Mouse (Mus musculus) hematopoietic stem cell, adult 5-6 weeks (primary cell): ENCODE results near the gene Grip1. TPM values are rescaled to one million over a fixed set of nuclear protein-coding genes. Genes with fewer than 3 reads are reported as not detected.

Source experiments
- ATAC-seq, 2 experiments: fragments of 125-278 bp in 1 of 2; replicated peaks in 1 of 2; 2 replicates each; pipeline ENCODE4 v1.8.0; 2016 to 2017; ENCODE audit warnings: inconsistent platforms in 2 of 2, mild to moderate bottlenecking in 2 of 2, moderate number of reproducible peaks in 2 of 2, low read depth in 1 of 2, moderate TSS enrichment in 1 of 2; ENCODE audit not compliant: low FRiP score in 2 of 2, poor library complexity in 2 of 2, severe bottlenecking in 2 of 2, insufficient read depth in 1 of 2, low TSS enrichment in 1 of 2
- total RNA-seq: library from RNA; stranded (forward); fragments of 172-1452, 232-1000 nt; gene quantifications from 2 replicates; pipeline ENCODE4 v1.2.3, GENCODE M21; 2017

The Grip1 gene
- total RNA-seq, 1 experiment from 2014 or later, result not detected

DNA sequence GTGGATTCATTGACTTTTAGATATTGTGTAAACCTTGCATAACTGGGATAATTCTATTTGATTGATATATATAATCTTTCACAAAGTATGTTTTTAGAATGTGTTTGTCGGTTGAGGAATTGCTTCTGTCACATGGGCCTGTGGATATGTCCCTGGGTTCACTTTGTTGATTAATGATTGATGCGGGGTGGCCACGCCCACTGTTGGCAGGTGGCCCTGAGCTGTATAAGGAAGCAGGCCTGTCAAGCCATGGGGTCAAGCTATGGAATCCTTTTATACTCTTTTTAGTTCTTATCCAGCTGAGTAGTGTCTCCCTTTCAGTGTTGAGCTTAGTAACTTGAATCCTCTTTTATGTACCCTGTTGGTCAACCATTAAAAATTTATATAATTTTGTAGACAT is 72.1 kb downstream of the Grip1 start:
- no peak for ATAC-seq

DNA sequence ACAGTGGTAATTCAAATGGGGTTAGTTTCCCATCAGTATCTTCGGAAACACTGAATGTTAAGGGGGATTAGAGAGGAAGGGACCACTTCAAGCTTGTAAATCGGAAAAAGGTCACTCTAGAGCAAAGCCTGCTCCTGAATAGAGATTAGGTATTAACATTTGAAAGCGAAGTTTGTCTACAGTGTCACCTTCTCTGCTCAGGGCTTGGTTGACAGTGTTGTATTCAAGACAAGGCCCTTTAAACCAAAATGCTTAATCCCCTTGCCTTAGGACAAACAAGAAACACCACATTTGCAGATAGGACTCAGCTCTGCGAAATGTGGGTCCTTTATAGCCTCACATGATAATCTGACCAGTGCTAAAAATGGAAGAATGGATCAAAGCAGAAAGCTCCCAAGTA is 81.2 kb downstream of the Grip1 start:
- no peak for ATAC-seq

DNA sequence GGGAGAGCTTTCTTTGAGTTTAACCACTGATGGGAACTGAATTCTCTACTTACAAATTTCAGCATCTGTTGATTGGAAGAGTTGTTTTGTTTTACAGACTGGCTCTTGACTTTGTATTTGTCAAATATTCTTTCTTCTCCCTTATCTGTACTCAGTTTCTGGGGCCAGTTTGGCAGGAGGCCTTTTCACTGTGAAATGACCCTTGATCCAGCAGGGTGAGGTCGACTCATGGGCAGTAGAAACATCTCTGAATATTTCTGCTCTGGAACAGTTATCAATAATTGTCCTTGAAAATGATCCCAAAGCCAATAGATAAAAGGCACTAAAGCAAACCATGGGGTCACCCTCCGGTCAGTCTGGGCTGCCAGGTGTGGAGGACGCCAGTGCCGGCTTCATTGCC is 88.0 kb downstream of the Grip1 start:
- no peak for ATAC-seq

DNA sequence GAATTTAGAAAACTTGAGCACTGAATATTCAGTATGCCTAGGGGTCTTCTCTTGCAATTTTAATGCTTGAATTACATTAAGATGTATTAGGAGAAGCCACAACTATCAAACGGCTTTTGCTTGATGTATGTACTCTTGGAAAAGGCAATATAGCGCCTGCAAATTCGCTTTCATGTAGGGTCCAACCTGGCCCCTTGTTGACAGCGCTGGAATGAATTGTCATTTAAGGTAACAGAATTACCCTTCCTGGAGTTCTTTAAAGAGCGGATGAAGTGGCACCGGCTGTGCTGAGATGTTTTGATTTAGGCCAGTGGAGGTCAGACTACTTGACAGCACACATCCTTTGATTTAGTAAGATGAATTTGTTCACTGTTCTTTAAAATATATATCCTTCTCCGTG is 90.1 kb downstream of the Grip1 start:
- ATAC-seq, result no peak

DNA sequence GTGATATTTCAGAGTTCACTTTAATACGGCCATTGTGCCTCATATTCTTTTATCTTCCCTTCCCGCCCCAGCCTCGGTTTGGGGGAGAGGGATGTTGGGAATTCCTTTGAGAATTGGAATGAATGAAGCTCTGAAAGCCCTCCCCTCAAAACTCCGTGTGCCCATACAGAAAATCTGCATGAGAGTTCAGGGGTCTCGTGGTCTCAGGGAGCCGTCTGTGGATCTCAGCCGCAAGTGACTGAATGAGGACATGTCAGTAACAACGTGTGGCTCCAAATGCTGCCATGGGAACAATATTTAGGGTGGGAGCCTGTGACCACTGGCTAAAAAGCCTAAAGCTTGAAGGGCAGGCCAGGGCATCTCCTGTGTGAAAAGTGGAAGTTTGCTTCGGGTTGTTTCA is 91.1 kb downstream of the Grip1 start:
- ATAC-seq, result no peak

DNA sequence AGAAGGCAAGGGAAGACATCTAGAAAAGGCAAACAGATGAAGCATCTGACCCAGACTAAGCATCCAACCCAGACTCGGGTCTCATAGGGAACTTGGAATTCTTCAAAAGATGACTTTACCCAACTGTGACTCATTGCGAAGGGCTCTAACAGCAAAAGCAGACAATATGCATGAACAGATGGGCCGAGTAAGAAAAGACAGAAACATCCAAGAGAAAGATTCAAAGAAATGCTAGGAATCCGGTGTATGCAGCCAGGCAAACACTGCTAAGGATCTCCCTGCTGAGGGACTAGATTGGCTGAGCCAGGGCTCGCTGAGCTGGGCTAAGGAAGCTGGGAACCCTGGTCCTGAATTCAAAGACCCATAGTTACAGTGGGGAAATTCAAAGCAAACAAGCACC is 94.2 kb downstream of the Grip1 start:
- no peak for ATAC-seq

DNA sequence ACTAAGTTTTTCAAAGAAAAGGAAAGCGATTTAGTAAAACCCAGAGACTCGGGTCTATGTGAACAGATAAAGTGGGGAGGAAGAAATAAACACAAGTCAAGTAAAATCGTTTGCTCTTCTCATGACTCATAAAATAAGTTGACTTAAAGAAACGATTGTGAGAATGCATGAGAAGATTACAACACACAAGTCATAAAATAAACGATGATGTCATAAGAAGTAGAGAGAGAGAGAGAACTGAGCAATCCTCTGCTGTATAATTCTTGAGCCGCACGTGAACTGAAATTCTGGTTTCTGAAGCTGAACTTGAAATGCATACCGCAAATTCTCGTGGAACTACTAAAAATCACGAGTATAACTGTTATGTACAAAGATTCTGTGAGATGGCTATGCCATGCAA is 95.1 kb downstream of the Grip1 start:
- no peak for ATAC-seq

DNA sequence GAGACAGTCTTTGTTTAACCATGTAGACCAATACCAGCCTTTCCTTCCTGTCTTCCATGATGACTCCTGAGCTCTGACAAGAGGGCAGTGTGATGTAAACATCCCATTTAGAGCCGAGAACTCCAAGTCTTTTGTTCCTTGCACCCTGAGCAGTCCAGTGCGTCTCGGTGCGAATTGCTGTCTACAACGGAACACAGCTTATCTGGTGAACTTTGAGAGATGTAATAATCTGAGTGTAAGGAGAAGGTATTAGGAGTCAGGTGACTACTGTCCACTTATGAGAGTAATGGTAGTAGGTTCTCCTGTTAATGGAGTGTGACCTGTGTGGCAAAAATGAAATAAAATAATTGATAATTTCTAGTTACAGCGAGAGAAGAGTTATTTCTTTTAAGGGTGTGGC is 97.0 kb downstream of the Grip1 start:
- no peak for ATAC-seq

DNA sequence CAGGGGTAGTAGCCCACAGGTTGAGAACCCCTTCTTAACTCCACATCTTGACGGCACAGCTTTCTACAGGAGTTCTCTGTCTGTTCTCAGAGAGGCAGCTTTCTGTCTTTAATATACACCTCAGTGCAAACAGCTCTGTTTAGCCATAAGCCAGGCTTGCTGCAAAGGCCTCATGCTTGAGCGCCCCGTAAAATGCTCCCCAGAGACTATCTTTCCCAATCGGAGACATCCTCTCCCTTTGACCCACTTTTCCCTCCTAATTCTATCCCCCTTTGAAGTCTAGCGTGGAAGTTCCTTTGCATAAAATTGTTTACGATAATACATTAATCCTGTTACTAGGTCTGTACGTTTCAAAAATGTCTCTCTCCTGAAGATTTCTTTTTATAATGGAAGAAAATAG is 102.7 kb downstream of the Grip1 start:
- no peak for ATAC-seq

DNA sequence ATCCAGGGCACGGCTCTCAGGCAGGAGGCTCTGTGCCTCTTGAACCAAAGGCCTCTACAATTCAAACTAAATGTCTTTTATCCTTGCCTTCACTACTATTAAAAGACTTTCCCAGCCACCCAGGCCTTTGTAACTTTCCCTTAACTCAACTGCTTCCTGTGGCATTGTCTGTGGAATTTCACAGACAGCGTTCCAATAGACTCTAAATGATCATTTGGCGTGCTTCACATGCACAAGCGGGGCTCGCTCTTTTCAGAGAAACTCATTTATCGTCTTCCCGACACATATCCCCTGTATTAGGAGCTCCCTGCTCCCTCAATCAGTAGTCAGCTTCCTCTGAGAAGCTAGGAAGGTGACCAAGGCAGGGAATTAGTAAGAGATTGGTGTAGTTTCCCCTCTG is 104.8 kb downstream of the Grip1 start:
- no peak for ATAC-seq

DNA sequence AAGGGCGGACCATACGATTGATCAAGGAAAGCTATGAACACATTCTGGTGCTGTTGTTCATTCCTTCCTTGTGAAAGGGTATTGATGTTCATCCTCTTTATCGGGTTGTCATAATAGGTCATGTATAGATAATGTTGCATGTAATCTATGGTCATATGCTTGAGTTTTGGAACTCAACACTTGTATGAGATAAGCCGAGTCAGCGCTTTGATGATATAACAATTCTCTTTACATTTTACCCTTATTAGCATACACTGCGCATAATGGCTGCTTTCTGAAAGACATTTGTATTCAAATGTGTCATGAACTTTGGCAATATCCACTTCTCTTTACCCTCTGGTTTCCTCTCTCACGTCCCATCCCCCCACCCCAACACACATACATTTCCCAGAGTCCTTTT is 111.2 kb downstream of the Grip1 start:
- no peak for ATAC-seq

DNA sequence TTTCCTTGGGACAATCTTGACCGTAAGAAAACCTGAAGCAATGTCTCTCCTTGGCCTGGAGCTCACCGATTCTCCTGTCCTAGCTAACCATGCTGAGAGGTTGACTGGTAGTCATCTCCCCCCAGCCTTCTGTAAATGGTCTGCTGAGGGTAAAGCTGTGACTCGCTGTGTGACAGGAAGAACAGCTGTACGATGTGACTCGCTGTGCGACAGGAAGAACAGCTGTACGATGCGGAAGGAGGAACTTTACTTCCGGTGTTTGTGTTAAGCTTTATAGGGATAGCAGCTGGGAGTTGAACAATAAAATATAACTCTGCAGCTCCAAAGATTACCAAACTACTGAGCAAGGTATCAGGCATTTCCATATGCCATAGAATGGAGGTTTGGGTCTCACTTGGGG is 119.5 kb downstream of the Grip1 start:
- no peak for ATAC-seq

DNA sequence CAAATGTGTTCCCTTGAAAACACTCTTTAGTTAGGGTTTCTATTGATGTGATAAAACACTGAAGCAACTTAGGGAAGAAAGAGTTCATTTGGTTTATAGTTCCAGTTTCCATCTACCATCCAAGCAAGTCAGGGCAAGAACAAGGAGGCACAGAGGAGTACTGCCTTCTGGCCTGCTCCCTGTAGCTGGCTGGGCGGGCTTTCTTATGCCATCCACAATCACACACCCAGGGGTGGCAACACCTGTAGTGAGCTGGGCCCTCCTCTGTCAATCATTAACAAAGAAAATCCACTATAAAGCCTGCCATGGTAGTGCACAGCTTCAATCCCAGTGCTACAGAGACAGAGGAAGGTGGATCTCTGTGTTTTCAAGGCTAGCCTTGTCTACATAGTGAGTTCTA is 122.2 kb downstream of the Grip1 start:
- no peak for ATAC-seq

DNA sequence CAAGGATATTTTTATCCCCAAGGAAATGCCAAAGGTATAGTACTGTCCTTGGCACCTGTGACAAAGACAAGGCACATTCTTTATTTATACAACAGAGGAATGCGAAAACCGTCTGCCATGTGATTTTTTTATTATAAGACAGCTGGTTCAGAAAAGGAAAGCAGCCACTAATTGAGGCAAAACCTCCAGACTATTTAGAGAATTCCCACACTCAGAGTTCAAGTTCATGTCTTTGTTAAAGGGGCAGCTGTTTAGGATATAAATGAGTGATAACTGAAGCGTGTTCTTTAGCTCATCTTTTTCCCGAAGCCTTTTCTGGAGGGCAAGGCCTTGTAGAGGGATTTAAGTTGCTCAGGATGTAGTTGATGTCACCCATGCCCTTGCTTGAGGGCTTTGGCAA is 126.4 kb downstream of the Grip1 start:
- ATAC-seq, result no peak

DNA sequence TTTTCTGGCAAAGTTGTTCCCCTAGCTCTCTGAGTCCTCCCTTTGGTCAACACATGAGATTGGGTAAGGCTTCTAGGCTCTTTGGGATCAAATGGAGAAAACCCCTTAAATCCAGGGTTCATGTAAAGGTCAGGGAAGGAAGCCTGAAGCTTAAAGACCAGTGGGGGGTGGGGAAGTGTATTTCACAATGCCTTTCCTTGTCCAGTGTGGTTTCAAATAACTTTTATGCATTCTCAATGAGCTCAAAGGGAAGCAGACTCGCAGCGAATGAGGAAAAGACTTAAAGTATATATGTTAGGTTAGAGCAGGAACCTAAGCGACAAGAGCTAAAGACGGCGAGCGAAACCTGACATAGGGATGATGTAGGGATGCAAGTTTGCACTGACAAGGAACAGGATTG is 131.0 kb downstream of the Grip1 start:
- ATAC-seq, result no peak

DNA sequence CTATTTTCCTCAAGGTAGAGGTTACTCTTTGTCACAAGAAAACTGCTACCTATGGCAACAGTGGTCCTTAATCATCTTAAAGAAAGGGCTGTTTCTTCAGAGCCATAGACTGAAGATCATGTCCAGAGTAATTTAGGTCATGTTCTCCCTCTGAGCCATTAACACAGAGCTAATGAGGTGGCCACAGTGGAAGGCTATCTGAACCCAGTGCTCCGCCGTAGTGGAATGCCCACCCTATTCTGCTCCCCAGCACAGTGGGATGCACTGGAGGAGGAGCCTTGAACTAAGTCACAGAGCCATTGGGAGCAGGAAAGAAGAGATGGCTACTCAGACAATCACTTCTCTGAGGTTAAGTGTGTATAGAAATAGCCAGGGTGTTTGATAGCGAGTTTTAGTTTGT is 133.3 kb downstream of the Grip1 start:
- no peak for ATAC-seq

DNA sequence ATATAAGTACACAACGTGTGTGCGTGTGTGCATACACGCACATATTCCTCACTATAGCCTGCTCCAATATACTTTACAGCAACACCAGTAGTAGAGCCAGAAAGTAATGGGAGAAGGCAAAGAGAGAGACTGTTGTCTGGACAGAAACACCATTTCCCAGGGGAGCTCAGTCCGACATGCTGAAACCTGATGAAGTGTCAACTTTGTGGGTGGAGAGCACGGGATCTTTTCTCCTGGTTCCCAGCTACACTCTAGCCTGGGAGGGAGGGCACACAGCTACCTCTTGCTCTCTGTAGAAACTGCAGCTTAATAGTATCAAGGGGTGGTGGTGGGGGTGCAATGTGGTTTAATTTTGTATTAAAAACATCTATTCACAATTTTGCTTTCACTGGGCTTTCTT is 143.2 kb downstream of the Grip1 start:
- no peak for ATAC-seq

DNA sequence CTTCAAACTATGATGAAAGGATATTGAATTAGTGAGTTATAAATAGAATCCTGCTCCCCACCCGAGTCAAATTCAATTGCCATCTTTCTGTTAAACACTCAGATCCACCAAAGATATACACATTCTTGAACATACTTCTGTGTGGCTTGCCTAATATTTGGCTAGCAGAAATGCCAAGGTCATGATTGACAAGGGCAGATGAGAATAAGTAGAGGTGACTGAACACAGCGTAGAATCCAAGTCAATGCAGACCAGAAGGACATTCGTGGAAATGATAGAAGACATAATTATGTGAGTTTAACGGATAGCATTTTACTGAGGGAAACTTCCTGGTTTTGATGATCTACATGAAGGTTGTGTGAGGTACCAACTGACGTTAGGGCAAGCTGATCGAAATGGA is 153.9 kb downstream of the Grip1 start:
- no peak for ATAC-seq

DNA sequence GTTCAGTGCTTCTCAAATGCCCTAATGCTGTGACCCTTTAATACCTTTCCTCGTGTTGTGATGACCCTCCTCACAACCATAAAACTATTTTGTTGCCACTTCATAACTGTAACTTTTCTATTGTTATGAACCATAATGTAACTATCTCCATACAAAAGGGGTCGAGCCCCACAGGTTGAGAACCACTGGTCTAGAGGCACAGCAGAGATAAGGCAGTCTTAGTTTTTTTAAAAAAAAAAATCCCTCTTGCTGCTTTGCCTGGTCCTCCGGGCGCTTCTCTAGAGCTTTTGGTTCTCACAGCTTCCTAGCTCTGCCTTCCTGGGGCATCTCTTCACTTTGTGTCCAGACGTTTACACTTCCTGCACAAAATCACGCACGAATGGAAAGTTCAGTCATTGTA is 155.4 kb downstream of the Grip1 start:
- no peak for ATAC-seq

DNA sequence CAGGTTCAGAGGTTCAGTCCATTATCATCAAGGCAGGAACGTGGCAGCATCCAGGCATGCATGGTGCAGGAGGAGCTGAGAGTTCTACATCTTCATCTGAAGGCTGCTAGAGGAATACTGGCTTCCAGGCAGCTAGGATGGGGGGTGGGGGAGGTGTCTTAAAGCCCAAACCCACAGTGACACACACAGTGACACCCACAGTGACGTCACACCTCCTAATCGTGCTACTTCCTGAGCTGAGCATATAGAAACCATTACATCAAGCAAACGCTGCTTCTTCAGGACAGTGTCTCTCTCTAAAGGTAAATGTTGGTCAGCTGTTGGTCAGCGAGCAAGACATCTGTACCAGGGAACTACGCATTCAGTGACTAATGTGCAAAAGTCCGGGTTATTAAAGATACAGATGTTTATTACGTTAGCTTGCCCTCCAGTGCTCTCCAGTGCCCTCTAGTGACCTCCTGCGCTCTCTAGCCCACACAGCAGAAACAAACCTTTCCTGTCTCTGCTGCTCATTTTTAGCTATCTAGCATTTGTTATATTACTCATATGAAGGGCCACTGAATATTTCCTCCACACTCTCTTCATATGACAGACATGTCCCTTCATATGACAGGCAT is 156.8 kb downstream of the Grip1 start:
- ATAC-seq, result peak; percentile 57 to 64
